Mouse (Mus musculus): ENCODE results near the gene Tmem108. TPM values are rescaled to one million over a fixed set of nuclear protein-coding genes. Genes with fewer than 3 reads are reported as not detected.

Tmem108 gene
- polyA plus RNA-seq, 1 experiment from 2014 or later = 8.5 TPM

DNA sequence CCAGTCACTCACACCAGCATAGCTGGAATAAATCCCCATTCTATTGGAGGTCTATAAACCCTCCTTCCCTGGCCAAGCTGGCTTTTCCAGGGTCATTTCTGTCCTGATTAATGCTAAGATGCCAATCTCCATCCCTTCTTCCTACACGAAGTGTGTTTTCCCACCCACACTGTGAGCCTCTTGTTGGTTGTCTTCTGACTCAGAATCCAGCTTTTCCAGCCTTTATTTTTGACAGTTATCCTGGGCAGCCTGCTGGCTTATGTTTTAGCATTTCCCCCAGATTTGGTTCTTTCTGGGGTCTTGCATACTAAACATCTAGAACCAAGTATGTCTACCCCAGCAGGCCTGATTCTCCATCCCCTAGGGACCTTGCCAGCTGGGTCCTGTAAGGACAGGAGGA is 217.0 kb downstream of the Tmem108 start:
- H3K4me3 ChIP-seq (replicated peaks) = no peak overlapping the region
- no peak overlapping the region for H3K4me2 ChIP-seq (replicated peaks)
- ATAC-seq (ENCODE audit: insufficient number of reproducible peaks, low FRiP score, low TSS enrichment, low read depth) = no peak
- no peaks in the 10 kb centered on the region for H3K9me3 ChIP-seq (replicated peaks)
- H3K27ac ChIP-seq (replicated peaks) = no peak overlapping the region
- H3K4me1 ChIP-seq = 0 out of 2 replicates have a peak, but pooled peaks cover 3% of the 10 kb centered on the region
- no peaks in the 10 kb centered on the region for H3K27me3 ChIP-seq
- no peak overlapping the region for H3K9ac ChIP-seq
- H3K36me3 ChIP-seq = no peaks in the 10 kb centered on the region
- WGBS = 79% methylated on average over 1 of the region's 1 CpGs

DNA sequence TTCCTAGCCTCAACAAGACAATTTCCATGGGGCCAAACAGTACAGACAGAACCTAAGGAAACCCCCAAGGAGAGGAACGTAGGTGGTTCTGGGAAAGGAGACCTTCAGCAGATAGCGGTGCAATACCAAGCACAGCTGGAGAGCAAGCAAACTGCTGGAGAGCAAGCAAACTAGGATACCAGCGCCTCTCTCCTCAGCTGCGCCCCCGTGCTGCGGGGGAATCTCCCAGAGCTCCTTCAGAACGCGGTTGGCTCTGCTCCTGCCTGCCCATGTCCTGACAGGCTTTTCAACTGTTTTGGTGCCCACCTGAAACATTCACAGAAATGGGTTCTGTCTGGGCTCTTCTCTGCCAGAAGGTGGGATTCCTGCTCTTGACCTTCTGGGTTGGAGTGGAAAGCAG is 221.1 kb downstream of the Tmem108 start:
- no peak for ATAC-seq (ENCODE audit: insufficient number of reproducible peaks, low FRiP score, low TSS enrichment, low read depth)
- Histone ChIP-seq H3K27me3 (no peaks in the 10 kb centered on the region), H3K9ac (no peak overlapping the region), H3K9me3 (replicated peaks) (no peaks in the 10 kb centered on the region), H3K36me3 (no peaks in the 10 kb centered on the region), H3K4me2 (replicated peaks) (no peak overlapping the region), H3K4me1 (no peaks in the 10 kb centered on the region), H3K27ac (replicated peaks) (no peak overlapping the region), H3K4me3 (replicated peaks) (no peak overlapping the region)
- WGBS = 73% methylated on average over 8 of the region's 8 CpGs

DNA sequence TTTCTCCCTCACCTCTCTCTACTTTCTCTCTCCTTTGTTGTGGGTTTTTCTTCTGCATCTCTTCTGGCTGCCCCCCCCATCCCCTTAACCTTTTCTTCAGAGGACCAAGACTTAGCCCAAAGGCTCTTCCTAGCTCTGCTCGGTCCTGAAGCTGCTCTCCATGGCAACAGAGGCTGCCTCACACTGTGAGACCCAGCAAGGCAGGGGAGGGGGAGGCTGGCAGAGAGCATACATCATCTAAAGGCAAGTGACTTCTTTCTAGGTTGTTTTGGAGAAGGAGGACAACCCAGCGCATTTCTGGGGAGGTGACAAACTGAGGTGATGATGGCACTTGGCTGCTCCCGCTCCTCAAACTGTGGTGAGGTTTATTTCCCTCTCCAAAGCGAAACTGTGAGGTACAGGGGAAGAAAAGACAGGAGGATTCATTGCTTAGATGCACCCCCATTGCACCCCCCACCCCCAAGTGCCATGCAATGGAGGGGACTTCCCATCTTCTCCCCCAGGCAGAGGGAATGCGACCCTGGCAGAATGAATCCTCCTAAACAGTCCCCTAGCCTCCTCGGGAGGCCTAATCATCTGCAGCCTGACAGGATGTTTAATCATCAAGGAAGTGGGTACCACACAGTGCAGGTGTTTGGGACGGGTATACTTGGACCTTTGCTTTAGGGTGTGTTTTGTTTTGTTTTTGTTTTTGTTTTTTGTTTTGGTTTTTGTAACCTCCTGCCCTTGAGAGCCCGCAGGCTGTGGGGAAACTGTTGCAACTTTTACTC is 223.4 kb downstream of the Tmem108 start:
- Histone ChIP-seq H3K4me2 (replicated peaks) (no peak overlapping the region), H3K9ac (no peak overlapping the region), H3K36me3 (no peaks in the 10 kb centered on the region), H3K27me3 (no peaks in the 10 kb centered on the region), H3K27ac (replicated peaks) (no peak overlapping the region), H3K9me3 (replicated peaks) (no peaks in the 10 kb centered on the region), H3K4me3 (replicated peaks) (no peak overlapping the region), H3K4me1 (peaks cover 3% of the 10 kb centered on the region; the same call in 1 of the 2 replicates)
- WGBS = 43% methylated on average over 8 of the region's 8 CpGs
- no peak for ATAC-seq (ENCODE audit: insufficient number of reproducible peaks, low FRiP score, low TSS enrichment, low read depth)

DNA sequence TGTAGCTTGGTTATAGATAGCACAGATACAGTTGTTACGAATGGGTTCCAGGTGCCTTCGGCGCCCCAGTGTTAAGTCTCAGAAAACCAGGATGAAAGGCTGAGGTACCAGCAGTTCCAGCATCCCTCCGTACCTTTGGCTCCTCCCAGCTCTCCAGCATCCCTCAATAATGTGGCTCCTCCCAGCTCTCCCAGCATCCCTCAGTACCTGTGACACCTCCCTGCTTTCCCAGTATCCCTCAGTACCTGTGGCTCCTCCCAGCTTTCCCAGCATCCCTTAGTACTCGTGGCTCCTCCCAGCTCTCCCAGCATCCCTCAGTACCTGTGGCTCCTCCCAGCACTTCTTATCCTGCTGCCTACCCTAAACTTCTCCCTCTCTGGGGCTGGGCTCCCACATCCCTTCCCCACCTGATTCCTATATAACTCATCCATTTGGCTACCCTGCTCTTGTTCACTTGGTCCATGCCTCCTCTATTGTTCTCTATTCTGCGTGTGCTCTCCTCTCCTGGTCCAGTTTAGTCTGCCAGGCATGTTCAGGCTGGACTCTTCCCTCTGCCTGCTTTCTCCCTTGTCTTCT is 225.5 kb downstream of the Tmem108 start:
- H3K27ac ChIP-seq (replicated peaks) = no peak overlapping the region
- no peak overlapping the region for H3K4me3 ChIP-seq (replicated peaks)
- no peaks in the 10 kb centered on the region for H3K36me3 ChIP-seq
- 87% methylated on average over 6 of the region's 6 CpGs for WGBS
- H3K27me3 ChIP-seq = no peaks in the 10 kb centered on the region
- H3K9me3 ChIP-seq (replicated peaks) = no peaks in the 10 kb centered on the region
- H3K9ac ChIP-seq = no peak overlapping the region
- peaks cover 3% of the 10 kb centered on the region; the same call in 1 of the 2 replicates for H3K4me1 ChIP-seq
- ATAC-seq (ENCODE audit: insufficient number of reproducible peaks, low FRiP score, low TSS enrichment, low read depth) = 0 out of 2 replicates have a peak, but pooled peaks have one; percentile 11
- H3K4me2 ChIP-seq (replicated peaks) = no peak overlapping the region

DNA sequence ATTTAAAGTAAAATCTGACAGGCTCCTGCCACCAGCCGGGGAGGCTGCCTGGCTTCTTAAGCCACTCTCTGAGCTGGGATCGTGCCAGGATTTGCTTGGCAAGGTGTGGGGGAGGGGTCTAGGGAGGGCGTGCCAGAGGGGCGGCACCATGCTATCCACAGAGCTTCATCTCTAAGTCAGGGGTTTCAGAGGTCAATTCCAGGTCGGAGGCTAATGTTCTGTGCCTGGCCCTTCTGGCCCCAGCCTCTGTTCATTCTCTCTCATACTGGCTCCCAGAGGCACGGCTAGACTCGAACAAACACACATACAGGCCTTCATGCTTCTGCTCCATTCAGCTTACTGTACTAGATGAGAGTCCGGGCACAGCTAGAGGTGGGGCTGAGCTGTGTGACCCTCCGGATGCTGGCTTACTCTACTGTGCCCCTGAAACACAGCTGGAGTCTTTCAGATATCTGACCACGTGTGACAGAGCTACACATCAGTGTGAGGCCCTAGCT is 236.5 kb downstream of the Tmem108 start:
- H3K36me3 ChIP-seq = no peaks in the 10 kb centered on the region
- peaks cover 16% of the 10 kb centered on the region for H3K4me1 ChIP-seq
- 22% methylated on average over 10 of the region's 10 CpGs for whole genome bisulfite sequencing
- H3K9ac ChIP-seq = no peak overlapping the region
- no peak overlapping the region for H3K4me2 ChIP-seq (replicated peaks)
- ATAC-seq (ENCODE audit: insufficient number of reproducible peaks, low FRiP score, low TSS enrichment, low read depth) = no peak
- no peaks in the 10 kb centered on the region for H3K27me3 ChIP-seq
- no peaks in the 10 kb centered on the region for H3K9me3 ChIP-seq (replicated peaks)
- no peak overlapping the region for H3K4me3 ChIP-seq (replicated peaks)
- H3K27ac ChIP-seq (replicated peaks) = no peak overlapping the region

DNA sequence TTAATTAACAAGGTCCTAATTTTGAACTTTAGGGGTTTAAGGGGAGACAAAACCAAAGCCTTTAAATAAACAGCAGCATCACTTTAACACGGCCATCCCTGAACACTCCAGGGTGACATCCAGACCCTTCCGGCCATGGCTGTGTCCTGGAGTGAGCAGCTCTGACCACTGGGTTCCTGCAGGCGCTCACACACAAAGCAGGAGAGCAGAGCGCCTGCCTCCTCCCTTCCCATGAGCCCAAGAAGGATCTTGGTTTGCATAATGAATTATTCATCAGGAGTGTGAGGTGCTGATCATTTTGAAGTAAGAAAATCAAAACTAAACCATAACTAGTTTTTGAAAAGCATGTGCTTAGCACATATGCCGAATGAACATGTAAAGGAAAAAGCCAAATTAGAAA is 237.0 kb downstream of the Tmem108 start:
- ATAC-seq (ENCODE audit: insufficient number of reproducible peaks, low FRiP score, low TSS enrichment, low read depth) = 0 out of 2 replicates have a peak, but pooled peaks have one; percentile 51
- Histone ChIP-seq H3K4me2 (replicated peaks) (no peak overlapping the region), H3K9ac (no peak overlapping the region), H3K36me3 (no peaks in the 10 kb centered on the region), H3K27me3 (no peaks in the 10 kb centered on the region), H3K4me1 (peaks cover 16% of the 10 kb centered on the region), H3K9me3 (replicated peaks) (no peaks in the 10 kb centered on the region), H3K4me3 (replicated peaks) (no peak overlapping the region), H3K27ac (replicated peaks) (no peak overlapping the region)
- WGBS = 21% methylated on average over 5 of the region's 5 CpGs

DNA sequence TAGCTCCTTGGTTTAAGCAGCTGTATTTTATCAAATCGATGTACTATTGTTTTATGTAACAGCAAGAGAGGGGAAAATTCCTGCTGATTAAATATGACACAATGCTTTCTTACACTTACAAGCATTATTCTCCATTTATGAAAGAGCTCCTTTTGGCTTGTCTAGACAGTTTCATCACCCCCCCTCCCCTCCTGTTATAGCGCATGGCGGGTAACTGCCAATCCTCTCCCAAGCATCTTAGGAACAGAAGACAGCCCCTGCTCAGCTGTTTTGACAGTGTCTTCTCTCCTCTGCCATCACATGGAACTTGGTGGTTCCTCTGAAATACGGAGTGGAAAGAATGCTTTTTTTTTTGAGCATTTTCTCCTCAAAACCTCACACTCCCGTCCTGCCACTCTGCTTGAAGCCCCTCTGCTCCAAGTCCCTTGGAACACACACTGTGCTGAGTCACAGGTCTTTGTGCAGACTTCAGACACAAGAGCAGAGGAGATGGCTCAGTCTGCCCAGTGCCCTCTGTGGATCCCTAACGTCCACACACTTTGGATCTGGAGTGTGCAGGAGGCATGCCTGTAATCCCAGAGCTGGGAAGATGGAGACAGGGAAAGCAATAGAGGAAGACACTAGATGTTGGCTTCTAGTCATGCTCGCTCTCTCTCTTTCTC is 237.8 kb downstream of the Tmem108 start:
- no peak overlapping the region for H3K4me3 ChIP-seq (replicated peaks)
- peaks cover 16% of the 10 kb centered on the region for H3K4me1 ChIP-seq
- ATAC-seq (ENCODE audit: insufficient number of reproducible peaks, low FRiP score, low TSS enrichment, low read depth) = no peak
- WGBS = 41% methylated on average over 7 of the region's 7 CpGs
- no peak overlapping the region for H3K4me2 ChIP-seq (replicated peaks)
- no peaks in the 10 kb centered on the region for H3K27me3 ChIP-seq
- H3K36me3 ChIP-seq = no peaks in the 10 kb centered on the region
- H3K9me3 ChIP-seq (replicated peaks) = no peaks in the 10 kb centered on the region
- no peak overlapping the region for H3K27ac ChIP-seq (replicated peaks)
- no peak overlapping the region for H3K9ac ChIP-seq

DNA sequence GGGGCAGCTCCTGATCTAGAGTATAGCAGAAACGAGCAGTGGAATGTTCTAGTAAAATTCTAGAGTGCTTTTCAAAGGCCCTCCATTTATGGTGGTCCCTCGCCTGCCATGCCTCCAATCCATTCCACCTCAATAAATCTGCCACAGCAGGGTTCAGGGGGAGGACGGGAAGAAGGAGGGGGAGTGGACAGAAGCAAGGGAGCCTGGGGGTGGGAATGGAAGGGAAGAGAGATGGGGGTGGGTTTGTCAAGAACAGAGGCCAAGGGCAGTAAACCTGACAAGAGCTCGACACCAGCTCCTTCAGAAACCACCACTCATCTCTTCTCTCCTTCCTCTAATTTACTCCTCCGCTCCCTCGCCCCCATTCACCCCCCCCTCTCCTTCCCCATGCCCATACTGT is 238.6 kb downstream of the Tmem108 start:
- H3K4me3 ChIP-seq (replicated peaks) = no peak overlapping the region
- H3K9ac ChIP-seq = no peak overlapping the region
- WGBS = 66% methylated on average over 6 of the region's 6 CpGs
- H3K27me3 ChIP-seq = no peaks in the 10 kb centered on the region
- H3K9me3 ChIP-seq (replicated peaks) = no peaks in the 10 kb centered on the region
- H3K36me3 ChIP-seq = no peaks in the 10 kb centered on the region
- H3K27ac ChIP-seq (replicated peaks) = no peak overlapping the region
- H3K4me1 ChIP-seq = peaks cover 16% of the 10 kb centered on the region
- no peak overlapping the region for H3K4me2 ChIP-seq (replicated peaks)
- no peak for ATAC-seq (ENCODE audit: insufficient number of reproducible peaks, low FRiP score, low TSS enrichment, low read depth)

DNA sequence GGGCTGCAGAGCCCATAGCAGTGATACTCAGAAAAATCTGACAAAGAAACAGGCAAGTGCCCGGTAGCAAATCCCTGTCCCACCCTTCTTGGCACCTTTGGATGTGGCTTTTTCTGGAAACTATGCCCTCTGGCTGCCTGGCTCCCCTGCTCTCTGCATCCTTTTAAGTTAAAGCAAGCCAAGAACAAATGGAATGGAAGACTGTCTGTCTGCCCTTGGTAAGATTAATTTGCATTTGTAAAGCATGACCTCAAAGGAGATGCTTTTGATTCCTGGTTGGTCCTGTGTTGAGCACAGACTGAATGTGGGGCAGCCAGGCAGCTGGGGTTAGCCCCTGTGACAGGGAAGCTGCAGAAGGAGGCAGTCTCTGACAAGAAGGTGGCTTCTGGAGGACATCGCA is 247.8 kb downstream of the Tmem108 start:
- H3K36me3 ChIP-seq = no peaks in the 10 kb centered on the region
- 53% methylated on average over 2 of the region's 2 CpGs for WGBS
- no peaks in the 10 kb centered on the region for H3K27me3 ChIP-seq
- ATAC-seq (ENCODE audit: insufficient number of reproducible peaks, low FRiP score, low TSS enrichment, low read depth) = no peak
- H3K27ac ChIP-seq (replicated peaks) = no peak overlapping the region
- H3K9ac ChIP-seq = no peak overlapping the region
- no peak overlapping the region for H3K4me3 ChIP-seq (replicated peaks)
- H3K9me3 ChIP-seq (replicated peaks) = no peaks in the 10 kb centered on the region
- no peaks in the 10 kb centered on the region for H3K4me1 ChIP-seq
- H3K4me2 ChIP-seq (replicated peaks) = no peak overlapping the region

DNA sequence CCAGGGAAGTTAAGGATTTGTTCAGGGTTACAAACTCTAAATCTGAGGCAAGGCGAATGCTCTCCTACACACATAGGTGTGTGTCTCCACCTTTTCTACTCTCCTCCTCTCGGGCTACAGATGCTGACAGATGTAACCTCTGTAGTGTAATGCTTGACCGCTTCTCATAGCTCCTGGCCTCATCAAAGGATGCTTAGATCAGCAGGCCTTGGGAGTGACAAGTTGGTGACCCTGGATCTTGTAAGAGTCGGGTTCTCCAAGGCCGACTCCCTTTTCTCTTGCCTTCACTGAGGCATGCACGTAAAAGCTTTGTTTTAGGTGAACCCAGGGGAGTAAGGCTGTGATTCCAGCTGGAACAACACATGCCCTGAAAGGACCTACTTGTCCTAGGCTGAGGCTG is 249.4 kb downstream of the Tmem108 start:
- H3K9me3 ChIP-seq (replicated peaks) = no peaks in the 10 kb centered on the region
- H3K27me3 ChIP-seq = no peaks in the 10 kb centered on the region
- H3K9ac ChIP-seq = no peak overlapping the region
- H3K4me1 ChIP-seq = no peaks in the 10 kb centered on the region
- WGBS = 76% methylated on average over 6 of the region's 6 CpGs
- no peak overlapping the region for H3K4me2 ChIP-seq (replicated peaks)
- no peak overlapping the region for H3K27ac ChIP-seq (replicated peaks)
- no peak overlapping the region for H3K4me3 ChIP-seq (replicated peaks)
- no peak for ATAC-seq (ENCODE audit: insufficient number of reproducible peaks, low FRiP score, low TSS enrichment, low read depth)
- no peaks in the 10 kb centered on the region for H3K36me3 ChIP-seq

DNA sequence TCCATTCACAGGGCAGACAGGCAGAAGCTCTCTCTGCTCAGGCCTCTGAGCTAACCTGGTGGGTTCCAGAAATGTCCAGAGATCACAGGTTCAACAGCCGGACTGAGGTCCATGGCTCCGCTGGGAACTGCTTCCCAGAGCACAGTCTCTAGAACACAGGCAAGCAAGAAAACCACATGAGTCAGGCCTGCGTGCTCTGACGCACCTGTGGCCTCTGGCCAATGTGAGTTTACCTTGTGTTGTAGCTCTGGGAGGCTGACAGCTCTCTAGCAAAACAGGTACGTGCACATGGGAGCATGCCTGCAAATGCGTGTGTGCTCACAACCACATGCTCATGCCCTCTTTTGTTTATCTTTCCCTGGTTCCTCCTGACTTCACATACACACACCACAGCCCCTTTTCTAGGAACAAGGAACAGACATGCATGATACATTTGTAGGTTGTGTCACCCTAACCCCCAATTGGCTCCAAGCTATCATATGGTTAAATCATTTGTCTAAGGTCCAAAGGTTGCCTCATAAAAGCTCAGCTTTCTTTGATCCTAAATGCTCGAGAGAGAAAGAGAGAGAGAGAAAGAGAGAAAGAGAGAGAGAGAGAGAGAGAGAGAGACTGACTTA is 254.6 kb downstream of the Tmem108 start:
- Histone ChIP-seq H3K4me3 (replicated peaks) (no peak overlapping the region), H3K27ac (replicated peaks) (no peak overlapping the region), H3K4me2 (replicated peaks) (no peak overlapping the region), H3K27me3 (no peaks in the 10 kb centered on the region), H3K4me1 (peaks cover 12% of the 10 kb centered on the region), H3K9me3 (replicated peaks) (no peaks in the 10 kb centered on the region), H3K9ac (no peak overlapping the region), H3K36me3 (no peaks in the 10 kb centered on the region)
- ATAC-seq (ENCODE audit: insufficient number of reproducible peaks, low FRiP score, low TSS enrichment, low read depth) = no peak
- 48% methylated on average over 7 of the region's 7 CpGs for WGBS
